In genomic region chr2:91457656-91458251, GRCm38 (mm10) we compare ENCODE assay signal across 8 mouse cellular contexts. TPM values are rescaled to one million over a fixed set of nuclear protein-coding genes. Genes with fewer than 3 reads are reported as not detected.
DNase-seq lines count a peak whose midpoint lies in the region; ATAC-seq and TF ChIP-seq lines count a peak whose summit lies in the region.

No protein-coding gene starts in this region.

- peak; percentile 38 to 49 for DNase-seq in cerebellum, postnatal 10 days
- DNase-seq in 3T3-L1 (ENCODE audit: low read depth, low spot score) = peak; percentile 33
- DNase-seq in liver, embryonic 14.5 days (ENCODE audit: low read depth in 3 of 3, low spot score in 3 of 3) = no peak
- peak; percentile 66 for DNase-seq in retina, embryonic 14.5 days (ENCODE audit: low spot score)
- no peak for DNase-seq in ovary, postnatal 10 days (ENCODE audit: low spot score)

- peak overlapping the region; percentile 71 for H3K4me2 ChIP-seq in liver, embryonic 14.5 days (ENCODE audit: low read depth)

- no peak overlapping the region for H3K27ac ChIP-seq in liver, embryonic 14.5 days

- peak overlapping the region; percentile 1 for H3K9ac ChIP-seq in liver, embryonic 14.5 days (replicated peaks)

- WGBS in liver, embryonic 14.5 days (ENCODE audit: insufficient replicate concordance) = under 1% methylated on average over 45 of the region's 45 CpGs

- H3K4me3 ChIP-seq in liver, embryonic 14.5 days (ENCODE audit: insufficient read depth in 1 of 2, low read depth in 2 of 2, low read length in 2 of 2) = peak overlapping the region; percentile 55 to 62

- H3K9me3 ChIP-seq in liver, embryonic 14.5 days (ENCODE audit: control insufficient read depth, low read length) = no peaks in the 10 kb centered on the region; the same call in 1 of the 2 replicates

- peaks cover 56% of the 10 kb centered on the region for H3K27me3 ChIP-seq in liver, embryonic 14.5 days (ENCODE audit: control insufficient read depth, insufficient read depth, low read length)

- TF ChIP-seq CTCF in liver, embryonic 14.5 days (IDR thresholded peaks at IDR 0.05; ENCODE audit: low read depth) = no peak

- H3K36me3 ChIP-seq in liver, embryonic 14.5 days (replicated peaks; ENCODE audit: control insufficient read depth, insufficient read depth, low read depth) = no peaks in the 10 kb centered on the region

- peaks cover 3 to 13% of the 10 kb centered on the region in 2 experiments for H3K4me1 ChIP-seq in liver, embryonic 14.5 days (replicated peaks; ENCODE audit: control insufficient read depth in 2 of 2, insufficient read depth in 2 of 2, low read length in 1 of 2)

- no peak for ATAC-seq in cerebellum, adult (ENCODE audit: insufficient number of reproducible peaks, low FRiP score, low TSS enrichment)
- 0 out of 2 replicates have a peak, but pooled peaks have one; percentile 13 for ATAC-seq in common myeloid progenitor, adult 5-6 weeks (replicated peaks; ENCODE audit: low read depth, poor library complexity, severe bottlenecking)
- peak; percentile 9 to 44; a peak in 2 of 4 replicates for ATAC-seq in hematopoietic stem cell, adult 5-6 weeks (replicated peaks in 1 of 2; ENCODE audit: insufficient read depth in 1 of 2, low FRiP score in 2 of 2, low TSS enrichment in 1 of 2, low read depth in 1 of 2, poor library complexity in 2 of 2, severe bottlenecking in 2 of 2)
- peak; percentile 34; the same call in 1 of the 2 replicates for ATAC-seq in liver, embryonic 14.5 days (ENCODE audit: insufficient read depth)

- TF ChIP-seq EP300 in liver, embryonic 14.5 days (IDR thresholded peaks at IDR 0.05; ENCODE audit: low read depth) = no peak

RNA-seq across cellular contexts. Expression of gene Lrp4, which starts 0.4 kb away (rescaled TPM):
- 0.63 and 1.3 TPM in 2 replicates for total RNA-seq in common myeloid progenitor, adult 5-6 weeks (2017)
- 2.3 and 4.7 TPM in 2 replicates for total RNA-seq in hematopoietic stem cell, adult 5-6 weeks (2017)
- 0.69 and 0.70 TPM in 2 replicates for polyA plus RNA-seq in liver, embryonic 14.5 days (2012; rRNA removed)
- 0.58 and 0.69 TPM in 2 replicates for polyA plus RNA-seq in liver, embryonic 14.5 days (2014; fragmentation: Nextera tagmentation; extraction: Ambion mirVana)

RNA-seq across cellular contexts. Expression of gene 1110051M20Rik, which starts 13.2 kb away (rescaled TPM):
- 12.2 and 28.9 TPM in 2 replicates for total RNA-seq in common myeloid progenitor, adult 5-6 weeks (2017)
- 11.0 and 19.3 TPM in 2 replicates for total RNA-seq in hematopoietic stem cell, adult 5-6 weeks (2017)
- 1.6 and 2.1 TPM in 2 replicates for polyA plus RNA-seq in liver, embryonic 14.5 days (2012; rRNA removed)
- polyA plus RNA-seq in liver, embryonic 14.5 days (2014; fragmentation: Nextera tagmentation; extraction: Ambion mirVana) = 6.6 and 7.3 TPM in 2 replicates

Comparison
In these comparisons a context has a peak if more than half of its experiments do, and no peak if none do; other contexts are left out.
1. DNase-seq: peak in cerebellum, postnatal 10 days (2 of 2), 3T3-L1 (single experiment) and retina, embryonic 14.5 days (single experiment); none in liver, embryonic 14.5 days (0 of 3) and ovary, postnatal 10 days (single experiment).